Mouse (Mus musculus) ES-E14 (cell line): Measurements from ENCODE around the gene Grtp1.

Experiments
- HCFC1 ChIP-seq: IDR thresholded peaks from 2 replicates; pipeline ENCODE4 v1.6.1; 2012; ENCODE audit warnings: low read length, inconsistent platforms, borderline replicate concordance; ENCODE audit not compliant: insufficient read depth
- ZNF384 ChIP-seq: IDR thresholded peaks from 2 replicates; pipeline ENCODE4 v1.6.1; 2012; ENCODE audit warnings: low read depth, low read length, inconsistent platforms

DNA sequence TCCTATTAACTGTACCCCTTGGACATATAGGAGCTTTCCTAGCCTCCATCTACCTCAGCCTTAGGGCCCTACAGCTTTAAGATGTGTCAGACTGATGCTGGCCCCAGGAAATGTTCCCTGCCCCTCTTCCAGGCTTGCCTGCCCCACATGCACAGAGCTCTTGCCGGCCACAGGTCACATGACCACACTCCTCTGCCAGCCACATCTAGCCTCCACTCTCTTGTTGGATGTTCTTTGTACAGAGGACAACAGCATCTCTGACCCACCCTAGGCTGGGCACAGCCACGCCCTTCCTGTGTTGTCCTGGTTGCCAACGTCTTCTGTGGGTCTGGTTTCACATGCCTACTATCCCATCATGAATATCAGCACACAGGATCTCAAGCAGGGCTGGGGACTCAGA is 26.8 kb upstream of the Grtp1 start:
- no peak for TF ChIP-seq HCFC1
- TF ChIP-seq ZNF384: no peak
